Mouse (Mus musculus) erythroblast, embryonic 14.5 days (primary cell): ENCODE measurements around the gene Olfr20.

Experiments
- GATA1 ChIP-seq: IDR thresholded peaks from 2 replicates; pipeline ENCODE4 v1.6.1; 2012; ENCODE audit warnings: low read length, inconsistent platforms, mixed read lengths
- TAL1 ChIP-seq: IDR thresholded peaks from 3 replicates; pipeline ENCODE4 v1.6.1; 2012; ENCODE audit warnings: low read length, inconsistent platforms, mixed read lengths

DNA sequence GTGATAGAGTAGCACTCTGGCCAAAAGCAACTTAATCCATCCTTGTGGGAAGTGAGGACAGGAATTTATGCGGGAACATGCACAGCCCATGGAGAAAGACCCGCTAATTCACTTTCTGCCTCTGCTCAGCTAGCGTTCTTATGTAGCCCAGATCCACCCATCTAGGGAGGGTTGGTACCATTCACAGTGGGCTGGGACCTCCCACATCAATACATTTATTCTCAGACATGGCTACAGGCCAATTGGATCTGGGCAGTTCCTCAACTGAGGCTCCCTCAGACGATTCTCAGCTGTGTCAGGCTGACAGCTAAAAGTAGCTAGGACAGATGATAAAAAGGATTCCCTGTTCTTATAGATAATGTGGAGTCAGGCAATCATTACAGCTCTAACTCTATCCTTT, 23.2 kb upstream of the Olfr20 start:
- TF ChIP-seq GATA1 (no peak), TAL1 (no peak)
